Mouse (Mus musculus): ENCODE measurements around the gene Lipt2. TPM values are rescaled to one million over a fixed set of nuclear protein-coding genes. Genes with fewer than 3 reads are reported as not detected.

Gene Lipt2
- total RNA-seq, 1 experiment, result 6.2 TPM

DNA sequence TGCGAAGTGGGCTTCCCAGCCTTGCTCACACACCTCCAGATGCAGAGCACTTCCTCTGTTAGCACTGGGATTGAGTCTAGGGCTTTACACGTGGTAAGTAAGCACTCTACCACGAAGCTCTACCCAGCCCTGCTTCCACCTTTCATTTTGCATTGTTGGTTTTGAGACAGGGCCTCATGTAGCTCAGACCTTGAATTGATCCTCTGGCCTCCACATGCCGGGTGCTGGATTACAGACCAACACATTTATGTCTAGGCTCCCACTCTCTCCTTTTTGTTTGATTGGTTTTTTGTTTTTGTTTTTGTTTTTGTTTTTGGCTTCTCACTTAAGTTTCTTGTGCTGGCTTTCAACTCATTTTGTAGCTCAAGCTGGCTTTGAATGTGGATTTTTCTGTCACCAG lies 11.7 kb downstream of the Lipt2 start:
- H3K36me3 ChIP-seq (ENCODE audit: control insufficient read depth, insufficient read depth, low read length, poor library complexity, severe bottlenecking), result no peaks in the 10 kb centered on the region

DNA sequence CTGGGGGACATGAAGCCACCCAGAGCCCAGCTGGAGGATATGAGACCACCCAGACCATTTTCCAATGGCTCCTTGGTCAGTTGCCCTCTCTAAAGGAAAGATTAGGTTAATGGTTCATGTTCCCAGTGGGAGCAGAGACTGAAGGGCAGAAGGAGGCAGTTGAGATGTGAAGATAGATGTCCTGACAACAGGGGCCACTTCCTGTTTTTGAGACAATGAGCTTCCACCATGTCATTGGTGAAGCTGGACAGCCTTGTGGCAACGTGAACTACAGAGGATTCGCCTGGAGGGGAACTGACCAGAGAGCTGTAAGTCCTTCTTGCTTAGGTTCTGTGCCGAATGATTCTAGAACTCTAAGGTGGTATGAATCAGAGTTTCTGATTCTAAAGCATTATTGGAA lies 17.2 kb downstream of the Lipt2 start, which contains the start of gene Kcne3:
Kcne3 (plus strand) TSS at position 234 of the 400 bp plus-strand sequence.
- H3K9ac ChIP-seq (ENCODE audit: insufficient read depth, low read depth, low read length, poor library complexity, severe bottlenecking), result no peak within 1 kb of the TSS
- no peak within 1 kb of the TSS for H3K27ac ChIP-seq (ENCODE audit: insufficient read depth, low read depth, low read length, poor library complexity, severe bottlenecking)
- no peaks in the 10 kb centered on the region for H3K4me1 ChIP-seq (ENCODE audit: control insufficient read depth in 2 of 2, insufficient read depth in 2 of 2, low read length in 2 of 2, poor library complexity in 1 of 2)
- TF ChIP-seq ZC3H11A (IDR thresholded peaks at IDR 0.05; ENCODE audit: borderline replicate concordance, low read depth, low read length), result no peak
- no peak for TF ChIP-seq CHD2 (IDR thresholded peaks at IDR 0.05; ENCODE audit: low read depth, low read length)
- TF ChIP-seq ZNF384 (IDR thresholded peaks at IDR 0.05; ENCODE audit: low read depth, low read length), result no peak
- TF ChIP-seq HCFC1 (IDR thresholded peaks at IDR 0.05; ENCODE audit: borderline replicate concordance, insufficient read depth, low read length), result no peak
- TF ChIP-seq MAFK (IDR thresholded peaks at IDR 0.05; ENCODE audit: insufficient read depth, low read depth, low read length), result no peak
- H3K9me3 ChIP-seq (ENCODE audit: control insufficient read depth, insufficient read depth, low read depth, low read length), result no peaks in the 10 kb centered on the region
- DNase-seq (ENCODE audit: low read depth, low spot score), result no peak
- H3K36me3 ChIP-seq (ENCODE audit: control insufficient read depth, insufficient read depth, low read length, poor library complexity, severe bottlenecking), result no peaks in the 10 kb centered on the region
- H3K4me3 ChIP-seq (ENCODE audit: insufficient read depth in 1 of 2, low read depth in 1 of 2, low read length in 2 of 2, poor library complexity in 1 of 2, severe bottlenecking in 1 of 2), result no peak within 1 kb of the TSS
- in situ Hi-C loops (cut with MboI; ENCODE audit: low sequenced_read_pairs in 2 of 2, unreplicated experiment in 2 of 2), result no loop called here

More for the DNA sequence above, 11.7 kb downstream of the Lipt2 start:
- Histone ChIP-seq H3K27ac (ENCODE audit: insufficient read depth, low read depth, low read length, poor library complexity, severe bottlenecking) (no peak overlapping the region), H3K9me3 (ENCODE audit: control insufficient read depth, insufficient read depth, low read depth, low read length) (no peaks in the 10 kb centered on the region), H3K4me3 (ENCODE audit: insufficient read depth in 1 of 2, low read depth in 1 of 2, low read length in 2 of 2, poor library complexity in 1 of 2, severe bottlenecking in 1 of 2) (no peak overlapping the region), H3K9ac (ENCODE audit: insufficient read depth, low read depth, low read length, poor library complexity, severe bottlenecking) (no peak overlapping the region), H3K4me1 (ENCODE audit: control insufficient read depth in 2 of 2, insufficient read depth in 2 of 2, low read length in 2 of 2, poor library complexity in 1 of 2) (no peaks in the 10 kb centered on the region)
- no peak for DNase-seq (ENCODE audit: low read depth, low spot score)
- no peak for TF ChIP-seq ZC3H11A (IDR thresholded peaks at IDR 0.05; ENCODE audit: borderline replicate concordance, low read depth, low read length)
- TF ChIP-seq CHD2 (IDR thresholded peaks at IDR 0.05; ENCODE audit: low read depth, low read length), result no peak
- TF ChIP-seq ZNF384 (IDR thresholded peaks at IDR 0.05; ENCODE audit: low read depth, low read length), result no peak
- TF ChIP-seq MAFK (IDR thresholded peaks at IDR 0.05; ENCODE audit: insufficient read depth, low read depth, low read length), result no peak
- TF ChIP-seq HCFC1 (IDR thresholded peaks at IDR 0.05; ENCODE audit: borderline replicate concordance, insufficient read depth, low read length), result no peak
- in situ Hi-C loops (cut with MboI; ENCODE audit: low sequenced_read_pairs in 2 of 2, unreplicated experiment in 2 of 2), result no loop called here

DNA sequence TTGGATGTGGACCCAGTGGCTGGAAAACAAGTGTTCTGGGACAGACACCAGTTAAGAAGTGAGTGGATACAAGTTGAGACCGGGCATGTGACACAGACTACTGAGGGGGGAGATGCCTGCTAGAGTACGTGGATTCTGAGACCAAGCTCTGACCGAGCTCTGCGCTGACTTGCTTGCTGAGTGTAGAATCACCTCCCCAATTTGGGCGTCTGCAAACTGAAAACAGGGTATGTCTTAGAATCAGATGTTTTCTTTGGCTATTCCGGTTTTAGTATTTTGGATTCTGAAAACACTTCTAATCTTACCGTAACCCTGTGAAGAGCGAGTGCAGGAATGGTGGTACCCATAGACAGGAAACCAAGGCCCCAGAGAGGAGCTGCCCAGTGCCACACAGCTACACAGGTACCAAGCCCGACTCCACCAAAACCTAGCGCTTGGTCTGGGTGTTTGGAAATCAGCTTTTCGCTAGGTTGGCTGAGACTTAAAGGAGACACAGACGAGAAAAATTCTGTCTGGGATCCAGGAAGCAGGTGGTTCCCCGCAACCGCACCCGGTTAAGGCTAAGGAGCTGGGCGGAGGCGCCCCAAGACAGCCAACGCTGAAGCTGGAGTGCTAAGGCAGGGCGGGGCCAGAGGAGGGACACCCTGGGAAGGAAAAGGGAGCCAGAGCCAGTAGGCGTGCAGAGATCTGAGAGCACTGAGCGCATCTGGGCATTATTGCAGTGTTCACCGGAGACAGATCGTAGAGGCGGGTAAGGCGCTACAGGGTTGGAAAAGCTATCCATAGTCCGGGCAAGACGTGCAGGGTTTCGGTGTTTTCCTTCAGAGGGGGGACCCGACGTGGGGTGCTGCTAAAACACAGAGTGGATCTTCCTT lies 19.2 kb downstream of the Lipt2 start:
- DNase-seq (ENCODE audit: low read depth, low spot score), result peak; percentile 35
- no peak overlapping the region for H3K9ac ChIP-seq (ENCODE audit: insufficient read depth, low read depth, low read length, poor library complexity, severe bottlenecking)
- TF ChIP-seq MAFK (IDR thresholded peaks at IDR 0.05; ENCODE audit: insufficient read depth, low read depth, low read length) (no peak), HCFC1 (IDR thresholded peaks at IDR 0.05; ENCODE audit: borderline replicate concordance, insufficient read depth, low read length) (no peak), ZC3H11A (IDR thresholded peaks at IDR 0.05; ENCODE audit: borderline replicate concordance, low read depth, low read length) (no peak), ZNF384 (IDR thresholded peaks at IDR 0.05; ENCODE audit: low read depth, low read length) (no peak), CHD2 (IDR thresholded peaks at IDR 0.05; ENCODE audit: low read depth, low read length) (no peak)
- H3K9me3 ChIP-seq (ENCODE audit: control insufficient read depth, insufficient read depth, low read depth, low read length), result no peaks in the 10 kb centered on the region
- peak overlapping the region; percentile 41 to 72 for H3K4me3 ChIP-seq (ENCODE audit: insufficient read depth in 1 of 2, low read depth in 1 of 2, low read length in 2 of 2, poor library complexity in 1 of 2, severe bottlenecking in 1 of 2)
- no peaks in the 10 kb centered on the region for H3K4me1 ChIP-seq (ENCODE audit: control insufficient read depth in 2 of 2, insufficient read depth in 2 of 2, low read length in 2 of 2, poor library complexity in 1 of 2)
- in situ Hi-C loops (cut with MboI; ENCODE audit: low sequenced_read_pairs in 2 of 2, unreplicated experiment in 2 of 2), result no loop called here
- H3K36me3 ChIP-seq (ENCODE audit: control insufficient read depth, insufficient read depth, low read length, poor library complexity, severe bottlenecking), result no peaks in the 10 kb centered on the region
- no peak overlapping the region for H3K27ac ChIP-seq (ENCODE audit: insufficient read depth, low read depth, low read length, poor library complexity, severe bottlenecking)

DNA sequence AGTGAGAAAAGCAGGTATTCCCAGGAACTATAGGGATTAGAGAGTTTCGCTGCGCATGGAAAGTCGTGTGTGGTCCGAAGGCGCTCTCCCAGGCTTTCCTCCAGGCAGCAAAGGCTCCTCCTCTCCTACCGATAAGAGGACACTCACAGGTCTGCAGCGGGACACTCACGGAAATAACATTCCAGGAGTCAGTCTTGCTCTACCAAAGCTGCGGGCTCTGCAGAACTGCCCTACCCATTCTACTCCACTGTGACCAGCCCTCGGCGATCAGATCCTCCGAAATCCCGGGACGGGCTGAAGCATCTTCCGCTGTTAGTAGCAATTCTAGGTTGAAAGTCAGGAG lies 19.8 kb downstream of the Lipt2 start:
- DNase-seq (ENCODE audit: low read depth, low spot score), result no peak
- in situ Hi-C loops (cut with MboI; ENCODE audit: low sequenced_read_pairs in 2 of 2, unreplicated experiment in 2 of 2), result no loop called here
- H3K9me3 ChIP-seq (ENCODE audit: control insufficient read depth, insufficient read depth, low read depth, low read length), result no peaks in the 10 kb centered on the region
- H3K4me1 ChIP-seq (ENCODE audit: control insufficient read depth in 2 of 2, insufficient read depth in 2 of 2, low read length in 2 of 2, poor library complexity in 1 of 2), result no peaks in the 10 kb centered on the region
- no peak overlapping the region for H3K27ac ChIP-seq (ENCODE audit: insufficient read depth, low read depth, low read length, poor library complexity, severe bottlenecking)
- TF ChIP-seq ZNF384 (IDR thresholded peaks at IDR 0.05; ENCODE audit: low read depth, low read length), result no peak
- TF ChIP-seq MAFK (IDR thresholded peaks at IDR 0.05; ENCODE audit: insufficient read depth, low read depth, low read length), result no peak
- no peak for TF ChIP-seq ZC3H11A (IDR thresholded peaks at IDR 0.05; ENCODE audit: borderline replicate concordance, low read depth, low read length)
- no peak for TF ChIP-seq HCFC1 (IDR thresholded peaks at IDR 0.05; ENCODE audit: borderline replicate concordance, insufficient read depth, low read length)
- no peak for TF ChIP-seq CHD2 (IDR thresholded peaks at IDR 0.05; ENCODE audit: low read depth, low read length)
- no peak overlapping the region for H3K9ac ChIP-seq (ENCODE audit: insufficient read depth, low read depth, low read length, poor library complexity, severe bottlenecking)
- no peaks in the 10 kb centered on the region for H3K36me3 ChIP-seq (ENCODE audit: control insufficient read depth, insufficient read depth, low read length, poor library complexity, severe bottlenecking)
- H3K4me3 ChIP-seq (ENCODE audit: insufficient read depth in 1 of 2, low read depth in 1 of 2, low read length in 2 of 2, poor library complexity in 1 of 2, severe bottlenecking in 1 of 2), result peak overlapping the region; percentile 41 to 72

Data from ES-E14 (cell line).